Mouse (Mus musculus) embryonic facial prominence, embryonic 12.5 days (tissue): ENCODE data around the gene Panx3. TPM values are rescaled to one million over a fixed set of nuclear protein-coding genes. Genes with fewer than 3 reads are reported as not detected.

Source experiments
- ATAC-seq: fragments of 200-750 bp; cut with Nextera tagmentation; 2 replicates; pipeline ENCODE4 v1.8.0; 2017; ENCODE audit not compliant: insufficient number of reproducible peaks, insufficient read depth, low FRiP score, low TSS enrichment
- H3K27ac ChIP-seq: fragments of 300-500 bp; sonication (generic); 2 replicates; pipeline ENCODE4 v1.5.1; 2016; ENCODE audit warnings: mild to moderate bottlenecking
- H3K27me3 ChIP-seq: fragments of 300-500 bp; sonication (generic); 2 replicates; pipeline ENCODE4 v1.6.1; 2016; ENCODE audit warnings: mild to moderate bottlenecking, moderate library complexity
- H3K36me3 ChIP-seq: fragments of 300-500 bp; sonication (generic); 2 replicates; pipeline ENCODE4 v1.6.1; 2016; ENCODE audit warnings: mild to moderate bottlenecking
- H3K4me1 ChIP-seq: fragments of 300-500 bp; sonication (generic); 2 replicates; pipeline ENCODE4 v1.6.1; 2016
- H3K4me2 ChIP-seq: fragments of 300-500 bp; sonication (generic); replicated peaks from 2 replicates; pipeline ENCODE4 v1.6.1; 2016; ENCODE audit warnings: mild to moderate bottlenecking, moderate library complexity
- H3K4me3 ChIP-seq: fragments of 300-500 bp; sonication (generic); 2 replicates; pipeline ENCODE4 v1.5.1; 2016; ENCODE audit warnings: mild to moderate bottlenecking
- H3K9ac ChIP-seq: fragments of 300-500 bp; sonication (generic); 2 replicates; pipeline ENCODE4 v1.6.1; 2016; ENCODE audit warnings: mild to moderate bottlenecking, moderate library complexity
- H3K9me3 ChIP-seq: fragments of 300-500 bp; sonication (generic); 2 replicates; pipeline ENCODE4 v1.6.1; 2016; ENCODE audit warnings: mild to moderate bottlenecking, moderate library complexity
- WGBS: fragments of 180-500 bp; shearing (Covaris S2); methylation state at CpG from one replicate; pipeline ENCODE4 v1.1.7; 2016; 5-methylcytosine and 5-hydroxymethylcytosine counted together
- polyA plus RNA-seq: library from polyadenylated mRNA; unstranded; fragments of >200 nt; fragmentation: Nextera tagmentation; extraction: Ambion mirVana; gene quantifications from 2 replicates; pipeline ENCODE4 v1.2.1, GENCODE M21; 2016

Gene Panx3
- polyA plus RNA-seq: 2.4 and 2.6 TPM in 2 replicates

DNA sequence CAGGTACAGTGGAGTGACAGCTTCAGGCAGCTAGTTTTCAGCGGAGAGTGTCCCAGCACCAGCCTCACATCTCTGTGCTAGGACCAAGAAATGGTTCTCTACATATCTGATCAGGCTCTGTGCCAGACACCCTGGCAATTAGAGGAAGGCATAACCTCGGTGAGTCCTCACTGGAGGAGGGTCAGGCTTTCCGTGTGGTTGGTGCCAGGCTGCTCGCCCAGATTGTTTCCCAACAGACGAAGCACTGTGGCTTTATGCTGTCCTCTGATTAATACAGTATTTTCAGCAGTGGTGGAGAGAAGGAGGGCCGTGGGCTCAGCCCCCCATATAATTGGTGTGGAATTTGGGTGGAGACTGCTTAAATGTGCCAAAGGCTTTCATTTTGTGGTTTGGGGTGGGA is at the start of gene Panx3:
TSS of gene Panx3 (minus strand) at position 121 of the 400 bp plus-strand sequence.
- ATAC-seq: no peak
- Histone ChIP-seq H3K9ac (no peak within 1 kb of the TSS), H3K27ac (peak within 1 kb of the TSS; percentile 11; the same call in 1 of the 2 replicates), H3K4me2 (no peak within 1 kb of the TSS), H3K36me3 (no peaks in the 10 kb centered on the region), H3K4me3 (no peak within 1 kb of the TSS), H3K4me1 (no peaks in the 10 kb centered on the region), H3K9me3 (no peaks in the 10 kb centered on the region), H3K27me3 (no peaks in the 10 kb centered on the region)
- WGBS: 57% methylated on average over 6 of the region's 6 CpGs

DNA sequence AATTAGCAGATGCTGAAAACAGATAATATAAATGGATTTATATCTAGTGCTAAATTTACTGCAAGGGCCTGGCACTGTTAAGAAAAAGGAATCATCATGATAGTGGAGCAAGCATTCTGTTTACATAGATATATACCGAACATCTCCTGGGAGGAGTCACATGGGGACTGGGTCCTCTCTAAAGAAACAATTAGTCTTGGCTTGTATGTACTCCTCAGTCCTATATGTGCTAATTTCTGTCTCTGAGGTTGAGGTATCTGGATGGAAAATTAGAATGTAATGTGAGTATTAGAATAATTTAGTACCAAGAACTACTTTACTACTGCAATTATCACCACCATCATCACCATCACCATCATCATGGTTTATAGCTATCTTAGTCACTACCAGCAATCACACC is 47.1 kb upstream of the Panx3 start, which contains the start of gene Olfr160:
TSS of gene Olfr160 (minus strand) at position 101 of the 400 bp plus-strand sequence.
- no peak for ATAC-seq
- Histone ChIP-seq H3K9me3 (no peaks in the 10 kb centered on the region), H3K36me3 (no peaks in the 10 kb centered on the region), H3K27ac (no peak within 1 kb of the TSS), H3K4me3 (no peak within 1 kb of the TSS), H3K27me3 (no peaks in the 10 kb centered on the region), H3K4me1 (no peaks in the 10 kb centered on the region), H3K4me2 (no peak within 1 kb of the TSS), H3K9ac (no peak within 1 kb of the TSS)
- WGBS: 91% methylated on average over 1 of the region's 1 CpGs

DNA sequence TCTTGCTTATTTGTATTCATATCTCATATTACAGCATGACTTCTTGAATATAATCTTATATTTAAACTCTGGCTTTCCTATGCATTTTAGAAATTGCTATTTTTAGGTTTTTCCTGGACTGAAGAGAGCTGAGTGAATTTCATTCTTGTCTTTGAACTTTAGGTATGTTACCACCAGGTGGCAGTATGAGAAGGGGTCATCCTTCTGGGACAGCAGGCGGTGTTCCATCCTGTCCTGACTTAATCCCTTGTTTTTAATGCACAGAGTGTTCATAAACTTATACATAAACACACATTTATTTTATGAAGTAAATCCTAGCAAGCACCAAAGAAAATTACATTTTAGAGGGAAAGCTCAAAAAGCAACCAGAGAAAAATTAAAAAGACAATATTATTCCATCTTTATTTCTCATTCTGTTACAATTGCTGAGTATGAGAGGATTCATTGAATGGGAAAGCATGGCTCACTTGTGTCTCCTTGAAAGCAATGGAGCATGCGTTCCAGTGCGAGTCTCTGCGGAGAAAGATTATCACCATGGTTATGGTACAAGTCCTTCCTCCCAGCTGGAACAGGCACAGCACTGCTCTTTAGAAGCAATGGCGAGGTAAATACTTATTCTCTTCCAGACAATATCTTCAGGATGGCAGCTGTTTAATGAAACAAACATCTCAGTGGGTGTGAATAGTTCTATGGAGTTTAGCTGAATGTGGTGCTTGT is 21.1 kb upstream of the Panx3 start:
- WGBS: 54% methylated on average over 5 of the region's 5 CpGs
- no peaks in the 10 kb centered on the region for H3K36me3 ChIP-seq
- no peak overlapping the region for H3K4me3 ChIP-seq
- H3K9me3 ChIP-seq: no peaks in the 10 kb centered on the region
- no peak overlapping the region for H3K4me2 ChIP-seq
- H3K9ac ChIP-seq: no peak overlapping the region
- ATAC-seq: no peak
- no peaks in the 10 kb centered on the region for H3K27me3 ChIP-seq
- H3K4me1 ChIP-seq: no peaks in the 10 kb centered on the region
- no peak overlapping the region for H3K27ac ChIP-seq

DNA sequence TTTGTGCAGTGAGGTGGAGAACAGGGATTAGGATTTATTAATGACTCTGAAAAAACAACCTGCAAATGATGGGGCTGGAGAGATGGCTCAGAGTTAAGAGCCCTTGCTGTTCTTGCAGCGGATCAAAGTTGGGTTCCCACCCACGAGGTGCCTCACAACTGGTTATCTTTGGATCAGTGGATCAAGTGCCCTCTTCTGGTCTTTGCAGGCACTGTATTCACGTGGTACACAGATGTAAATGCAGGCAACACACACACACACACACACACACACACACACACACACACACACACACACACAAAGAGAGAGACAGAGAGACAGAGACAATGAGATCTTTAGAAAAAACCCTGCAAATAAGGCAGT is 18.9 kb upstream of the Panx3 start:
- Histone ChIP-seq H3K9ac (no peak overlapping the region), H3K9me3 (no peaks in the 10 kb centered on the region), H3K4me3 (no peak overlapping the region), H3K27ac (no peak overlapping the region), H3K4me2 (no peak overlapping the region), H3K27me3 (no peaks in the 10 kb centered on the region), H3K4me1 (no peaks in the 10 kb centered on the region), H3K36me3 (no peaks in the 10 kb centered on the region)
- no peak for ATAC-seq
- 44% methylated on average over 3 of the region's 3 CpGs for WGBS

DNA sequence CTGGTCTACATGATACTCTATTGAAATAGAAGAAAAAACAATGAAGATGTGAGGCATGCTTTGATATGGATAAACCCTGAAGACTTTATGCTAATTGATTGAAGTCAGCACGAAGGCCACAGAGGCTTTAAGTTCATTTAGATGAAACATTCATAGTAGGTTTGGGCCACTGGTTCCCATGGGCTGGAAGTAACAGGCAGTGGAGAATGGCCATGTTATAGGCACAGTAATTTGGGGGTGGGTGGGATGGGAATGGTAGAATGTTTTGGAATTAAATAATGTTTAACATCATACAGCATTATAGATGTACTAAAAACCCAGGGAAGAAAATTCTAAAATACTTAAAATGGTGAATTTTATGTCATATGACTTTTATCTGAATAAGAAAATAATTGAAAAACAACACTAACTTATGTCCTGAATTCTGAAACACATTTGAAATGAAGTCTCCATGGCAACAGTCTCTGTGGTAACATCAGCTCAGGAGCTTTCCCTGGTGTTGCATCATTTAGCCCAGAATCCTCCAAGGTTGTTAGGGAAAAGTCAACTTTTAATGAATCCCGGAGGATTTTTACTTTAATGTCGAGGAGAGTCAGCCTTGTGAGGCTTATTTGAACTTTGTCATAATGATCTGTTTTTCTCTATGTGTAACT is 18.4 kb upstream of the Panx3 start:
- Histone ChIP-seq H3K4me1 (no peaks in the 10 kb centered on the region), H3K9ac (no peak overlapping the region), H3K9me3 (no peaks in the 10 kb centered on the region), H3K4me3 (no peak overlapping the region), H3K36me3 (no peaks in the 10 kb centered on the region), H3K27me3 (no peaks in the 10 kb centered on the region), H3K27ac (no peak overlapping the region), H3K4me2 (no peak overlapping the region)
- ATAC-seq: no peak
- WGBS: 73% methylated on average over 3 of the region's 3 CpGs

DNA sequence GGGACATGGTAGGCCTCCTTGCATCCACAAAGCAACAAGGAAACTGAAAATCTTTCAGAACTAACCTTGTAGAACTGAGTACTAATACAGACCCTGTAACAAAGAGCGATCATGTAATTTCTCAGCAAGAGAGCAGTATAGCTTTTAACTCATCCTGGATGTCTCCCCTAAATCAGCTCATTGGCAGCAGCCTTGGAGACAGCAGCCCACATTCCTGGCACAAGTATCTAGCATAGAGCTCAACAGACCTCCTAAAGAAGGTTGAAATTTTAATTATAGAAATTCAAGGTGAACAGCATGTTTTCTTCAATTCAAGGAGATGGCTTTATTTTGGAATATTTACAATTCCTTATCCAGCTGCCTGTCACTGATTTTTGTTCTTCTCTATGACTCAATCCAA is 12.1 kb upstream of the Panx3 start:
- H3K4me3 ChIP-seq: no peak overlapping the region
- 90% methylated on average over 1 of the region's 1 CpGs for WGBS
- no peaks in the 10 kb centered on the region for H3K27me3 ChIP-seq
- no peaks in the 10 kb centered on the region for H3K36me3 ChIP-seq
- H3K27ac ChIP-seq: no peak overlapping the region
- no peak overlapping the region for H3K4me2 ChIP-seq
- ATAC-seq: no peak
- no peaks in the 10 kb centered on the region for H3K9me3 ChIP-seq
- no peaks in the 10 kb centered on the region for H3K4me1 ChIP-seq
- H3K9ac ChIP-seq: no peak overlapping the region

DNA sequence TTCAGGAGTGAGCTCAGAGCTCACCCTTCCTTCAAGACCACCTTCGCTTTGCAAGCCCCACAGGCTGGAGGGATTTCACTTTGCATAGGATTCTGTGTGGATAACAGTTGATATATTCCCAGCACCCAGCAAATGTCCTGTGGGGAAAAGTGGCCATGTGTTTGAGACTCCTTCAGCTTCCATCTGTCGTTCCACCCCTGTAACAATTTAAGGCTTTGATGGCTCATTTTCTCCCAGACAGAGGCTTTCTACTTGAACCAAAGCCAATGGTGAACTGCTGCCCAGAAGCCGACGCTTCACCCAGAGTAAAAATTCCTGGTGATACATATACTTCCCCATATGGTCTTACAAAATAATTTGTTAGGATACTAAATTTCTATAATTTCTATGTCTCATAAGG is 6.3 kb upstream of the Panx3 start:
- Histone ChIP-seq H3K4me1 (no peaks in the 10 kb centered on the region), H3K4me2 (no peak overlapping the region), H3K9me3 (no peaks in the 10 kb centered on the region), H3K36me3 (no peaks in the 10 kb centered on the region), H3K27me3 (no peaks in the 10 kb centered on the region), H3K9ac (no peak overlapping the region), H3K4me3 (no peak overlapping the region), H3K27ac (no peak overlapping the region)
- WGBS: 80% methylated on average over 4 of the region's 4 CpGs
- ATAC-seq: no peak

DNA sequence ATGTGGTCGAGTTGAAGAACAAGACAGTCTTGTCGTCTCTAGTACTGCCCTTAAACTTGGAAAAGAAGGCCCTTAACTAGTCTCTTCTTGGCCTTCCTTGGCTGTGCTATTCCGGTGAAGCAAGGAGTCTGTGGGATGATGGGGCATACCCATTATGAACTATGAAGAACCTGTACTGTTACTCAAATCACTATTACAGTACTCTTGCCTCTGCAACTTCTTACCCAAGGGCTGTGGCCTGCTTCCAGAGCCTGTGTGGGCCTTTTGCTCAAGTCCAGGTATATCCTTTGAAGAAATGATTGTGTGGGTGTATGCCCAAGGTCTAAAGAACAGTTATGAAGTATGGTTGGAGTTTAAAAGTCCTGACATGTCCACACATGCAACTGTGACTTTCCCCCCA is 1.2 kb upstream of the Panx3 start:
- no peaks in the 10 kb centered on the region for H3K4me1 ChIP-seq
- no peak overlapping the region for H3K9ac ChIP-seq
- no peak overlapping the region for H3K4me3 ChIP-seq
- no peak overlapping the region for H3K4me2 ChIP-seq
- no peaks in the 10 kb centered on the region for H3K27me3 ChIP-seq
- no peak for ATAC-seq
- no peaks in the 10 kb centered on the region for H3K9me3 ChIP-seq
- no peaks in the 10 kb centered on the region for H3K36me3 ChIP-seq
- H3K27ac ChIP-seq: no peak overlapping the region; the same call in 1 of the 2 replicates
- 94% methylated on average over 3 of the region's 3 CpGs for WGBS

DNA sequence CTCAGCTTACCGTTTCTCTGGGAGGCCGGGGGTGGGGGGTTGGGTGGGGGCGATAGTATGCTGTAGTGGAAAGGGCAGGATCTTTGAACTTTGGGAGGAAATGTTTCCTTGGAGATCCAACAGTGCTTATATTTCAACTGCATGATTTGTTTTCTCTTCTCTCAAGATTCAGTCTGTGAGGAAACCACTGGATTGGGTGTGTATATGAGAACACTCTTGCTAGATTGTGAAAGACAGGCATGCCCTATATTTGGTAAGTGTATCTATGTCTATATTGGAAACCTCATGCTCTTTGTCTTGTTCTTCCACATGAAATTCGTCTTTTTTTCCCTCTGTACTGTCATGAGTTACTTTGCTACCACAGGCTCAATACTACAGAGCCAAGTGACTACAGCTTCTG is 643 bp upstream of the Panx3 start:
- Histone ChIP-seq H3K4me3 (no peak overlapping the region), H3K36me3 (no peaks in the 10 kb centered on the region), H3K9ac (no peak overlapping the region), H3K4me1 (no peaks in the 10 kb centered on the region), H3K27me3 (no peaks in the 10 kb centered on the region), H3K27ac (0 out of 2 replicates have a peak overlapping the region, but pooled peaks have one; percentile 11), H3K9me3 (no peaks in the 10 kb centered on the region), H3K4me2 (no peak overlapping the region)
- no peak for ATAC-seq
- WGBS: 55% methylated on average over 4 of the region's 4 CpGs

DNA sequence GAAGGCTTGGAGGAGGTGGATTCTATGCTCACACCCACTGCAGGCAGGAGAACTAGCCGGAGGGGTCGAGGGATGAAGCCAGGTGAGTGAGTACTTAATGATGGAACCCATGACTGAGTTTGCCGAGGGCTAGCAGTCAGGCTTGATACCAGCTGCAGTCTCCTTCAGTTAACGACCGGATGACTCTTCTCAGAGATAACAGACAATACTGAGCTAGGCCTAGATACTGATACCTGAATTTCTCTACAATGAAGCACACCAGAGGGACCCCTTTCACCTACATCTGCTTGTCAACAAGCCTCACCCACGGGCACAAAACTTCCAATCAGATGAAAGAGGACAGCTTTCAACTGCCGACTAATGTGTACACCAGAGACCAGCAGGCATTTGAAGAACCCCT is 3.0 kb downstream of the Panx3 start:
- H3K9me3 ChIP-seq: no peaks in the 10 kb centered on the region
- no peak overlapping the region for H3K4me3 ChIP-seq
- ATAC-seq: no peak
- H3K4me2 ChIP-seq: no peak overlapping the region
- H3K27ac ChIP-seq: no peak overlapping the region
- no peaks in the 10 kb centered on the region for H3K36me3 ChIP-seq
- no peaks in the 10 kb centered on the region for H3K4me1 ChIP-seq
- H3K27me3 ChIP-seq: no peaks in the 10 kb centered on the region
- 81% methylated on average over 7 of the region's 7 CpGs for WGBS
- no peak overlapping the region for H3K9ac ChIP-seq

DNA sequence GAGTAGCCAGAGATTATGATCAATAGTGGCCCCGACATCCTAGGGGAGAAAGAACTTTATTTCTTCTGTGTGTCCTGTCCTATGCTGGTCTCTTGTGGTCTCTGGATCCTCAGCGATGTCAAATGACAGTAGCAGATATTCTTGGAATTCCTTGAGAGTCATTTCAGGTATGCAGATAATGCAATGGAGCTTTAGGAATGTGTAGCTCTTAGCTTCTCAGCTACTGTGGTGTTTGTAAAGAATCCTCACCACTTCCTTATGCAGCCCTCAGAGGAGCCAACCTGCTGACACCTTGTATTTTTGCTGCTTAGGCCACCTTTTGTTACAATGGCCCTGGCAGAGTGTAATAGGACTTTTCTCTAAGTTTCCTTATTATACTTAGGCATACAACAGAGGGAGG is 4.4 kb downstream of the Panx3 start:
- Histone ChIP-seq H3K36me3 (no peaks in the 10 kb centered on the region), H3K4me1 (no peaks in the 10 kb centered on the region), H3K4me3 (no peak overlapping the region), H3K27ac (no peak overlapping the region), H3K4me2 (no peak overlapping the region), H3K9me3 (no peaks in the 10 kb centered on the region), H3K27me3 (no peaks in the 10 kb centered on the region), H3K9ac (no peak overlapping the region)
- 71% methylated on average over 2 of the region's 2 CpGs for WGBS
- ATAC-seq: no peak

DNA sequence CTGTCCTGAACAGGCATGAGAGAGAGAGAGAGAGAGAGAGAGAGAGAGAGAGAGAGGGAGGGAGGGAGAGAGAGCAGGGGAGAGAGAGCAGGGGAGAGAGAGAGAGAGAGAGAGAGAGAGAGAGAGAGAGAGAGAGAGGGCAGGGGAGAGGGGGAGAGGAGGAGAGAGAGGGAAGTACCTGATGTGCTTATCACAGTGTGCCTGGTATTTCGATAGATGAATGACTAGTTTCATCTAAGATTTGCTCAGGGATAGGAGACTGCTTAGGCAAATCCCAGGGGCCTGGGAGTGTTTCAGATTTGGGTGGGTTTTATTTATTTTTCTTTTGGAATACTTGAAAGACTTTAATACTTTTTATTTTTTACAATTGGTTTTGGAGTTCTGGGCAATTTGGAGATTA is 5.8 kb downstream of the Panx3 start:
- H3K4me1 ChIP-seq: no peaks in the 10 kb centered on the region
- H3K9me3 ChIP-seq: no peaks in the 10 kb centered on the region
- H3K9ac ChIP-seq: no peak overlapping the region
- no peak for ATAC-seq
- H3K36me3 ChIP-seq: no peaks in the 10 kb centered on the region
- WGBS: 79% methylated on average over 1 of the region's 1 CpGs
- no peaks in the 10 kb centered on the region for H3K27me3 ChIP-seq
- no peak overlapping the region for H3K4me3 ChIP-seq
- H3K4me2 ChIP-seq: no peak overlapping the region
- no peak overlapping the region for H3K27ac ChIP-seq
